Mouse (Mus musculus): ENCODE results near the gene Dohh. TPM values are rescaled to one million over a fixed set of nuclear protein-coding genes. Genes with fewer than 3 reads are reported as not detected.

Dohh gene
- polyA plus RNA-seq, 1 experiment from 2014 or later, result 101 TPM

Small RNA genes within 50 kb of the gene (microRNA-seq; reads per million reads assigned to microRNA genes)
- gene Mir1191b (1.2 reads per million), gene Mir6913 (1.5 reads per million)

Other genes with a start within 250 kb of the Dohh start
- gene Zbtb7a, start 249.2 kb upstream of the Dohh start, polyA plus RNA-seq (2016; fragmentation: Nextera tagmentation; extraction: Ambion mirVana), result 9.6 and 11.7 TPM in 2 replicates
- gene Pias4, start 216.5 kb upstream of the Dohh start, polyA plus RNA-seq (2016; fragmentation: Nextera tagmentation; extraction: Ambion mirVana), result 73.6 and 73.9 TPM in 2 replicates
- gene Eef2, start 207.8 kb upstream of the Dohh start, polyA plus RNA-seq (2016; fragmentation: Nextera tagmentation; extraction: Ambion mirVana), result 575 and 611 TPM in 2 replicates
- 46.5 and 52.0 TPM in 2 replicates for gene Dapk3, start 201.4 kb upstream of the Dohh start, polyA plus RNA-seq (2016; fragmentation: Nextera tagmentation; extraction: Ambion mirVana)
- gene 4930442H23Rik, start 200.6 kb upstream of the Dohh start, polyA plus RNA-seq (2016; fragmentation: Nextera tagmentation; extraction: Ambion mirVana), result not detected in 2 replicates
- not detected in 2 replicates for gene Nmrk2, start 182.4 kb upstream of the Dohh start, polyA plus RNA-seq (2016; fragmentation: Nextera tagmentation; extraction: Ambion mirVana)
- 0.06 TPM in 1 of 2 replicates, not detected in the other for gene Atcay, start 153.6 kb upstream of the Dohh start, polyA plus RNA-seq (2016; fragmentation: Nextera tagmentation; extraction: Ambion mirVana)
- 2.0 and 5.0 TPM in 2 replicates for gene Zfr2, start 151.3 kb upstream of the Dohh start, polyA plus RNA-seq (2016; fragmentation: Nextera tagmentation; extraction: Ambion mirVana)
- 2.1 and 3.0 TPM in 2 replicates for gene Matk, start 131.5 kb upstream of the Dohh start, polyA plus RNA-seq (2016; fragmentation: Nextera tagmentation; extraction: Ambion mirVana)
- 234 and 258 TPM in 2 replicates for gene Mrpl54, start 117.5 kb upstream of the Dohh start, polyA plus RNA-seq (2016; fragmentation: Nextera tagmentation; extraction: Ambion mirVana)
- gene Apba3, start 117.5 kb upstream of the Dohh start, polyA plus RNA-seq (2016; fragmentation: Nextera tagmentation; extraction: Ambion mirVana), result 56.5 and 57.6 TPM in 2 replicates
- gene Tjp3, start 92.8 kb upstream of the Dohh start, polyA plus RNA-seq (2016; fragmentation: Nextera tagmentation; extraction: Ambion mirVana), result 4.7 and 5.1 TPM in 2 replicates
- 67.0 and 71.3 TPM in 2 replicates for gene Pip5k1c, start 91.5 kb upstream of the Dohh start, polyA plus RNA-seq (2016; fragmentation: Nextera tagmentation; extraction: Ambion mirVana)
- 62.5 and 67.7 TPM in 2 replicates for gene Cactin, start 63.3 kb upstream of the Dohh start, polyA plus RNA-seq (2016; fragmentation: Nextera tagmentation; extraction: Ambion mirVana)
- gene Tbxa2r, start 55.7 kb upstream of the Dohh start, polyA plus RNA-seq (2016; fragmentation: Nextera tagmentation; extraction: Ambion mirVana), result 3.2 and 3.6 TPM in 2 replicates
- 0.09 TPM in 1 of 2 replicates, not detected in the other for gene Gipc3, start 41.2 kb upstream of the Dohh start, polyA plus RNA-seq (2016; fragmentation: Nextera tagmentation; extraction: Ambion mirVana)
- gene Hmg20b, start 33.9 kb upstream of the Dohh start, polyA plus RNA-seq (2016; fragmentation: Nextera tagmentation; extraction: Ambion mirVana), result 99.6 and 114 TPM in 2 replicates
- gene Mfsd12, start 26.9 kb upstream of the Dohh start, polyA plus RNA-seq (2016; fragmentation: Nextera tagmentation; extraction: Ambion mirVana), result 7.6 and 8.8 TPM in 2 replicates
- gene 4930404N11Rik, start 18.6 kb upstream of the Dohh start, polyA plus RNA-seq (2016; fragmentation: Nextera tagmentation; extraction: Ambion mirVana), result 0.24 and 0.38 TPM in 2 replicates
- gene Fzr1, start 5.9 kb upstream of the Dohh start, polyA plus RNA-seq (2016; fragmentation: Nextera tagmentation; extraction: Ambion mirVana), result 134 and 148 TPM in 2 replicates
- gene Gm48551, start within 50 bp of the Dohh start, polyA plus RNA-seq (2016; fragmentation: Nextera tagmentation; extraction: Ambion mirVana), result 3.8 and 4.2 TPM in 2 replicates
- gene Gm48552, start 4.6 kb downstream of the Dohh start, polyA plus RNA-seq (2016; fragmentation: Nextera tagmentation; extraction: Ambion mirVana), result 1.4 and 1.5 TPM in 2 replicates
- 1.9 and 2.9 TPM in 2 replicates for gene Smim24, start 8.6 kb downstream of the Dohh start, polyA plus RNA-seq (2016; fragmentation: Nextera tagmentation; extraction: Ambion mirVana)
- 9.3 and 19.8 TPM in 2 replicates for gene Nfic, start 71.2 kb downstream of the Dohh start, polyA plus RNA-seq (2016; fragmentation: Nextera tagmentation; extraction: Ambion mirVana)
- gene Celf5, start 98.3 kb downstream of the Dohh start, polyA plus RNA-seq (2016; fragmentation: Nextera tagmentation; extraction: Ambion mirVana), result 0.24 and 0.48 TPM in 2 replicates
- 100 and 102 TPM in 2 replicates for gene Ncln, start 112.0 kb downstream of the Dohh start, polyA plus RNA-seq (2016; fragmentation: Nextera tagmentation; extraction: Ambion mirVana)
- gene S1pr4, start 115.7 kb downstream of the Dohh start, polyA plus RNA-seq (2016; fragmentation: Nextera tagmentation; extraction: Ambion mirVana), result 0.34 and 0.39 TPM in 2 replicates
- gene Gna15, start 139.8 kb downstream of the Dohh start, polyA plus RNA-seq (2016; fragmentation: Nextera tagmentation; extraction: Ambion mirVana), result 0.80 and 2.0 TPM in 2 replicates
- gene Gna11, start 160.8 kb downstream of the Dohh start, polyA plus RNA-seq (2016; fragmentation: Nextera tagmentation; extraction: Ambion mirVana), result 88.5 and 91.5 TPM in 2 replicates
- gene Aes, start 175.1 kb downstream of the Dohh start, polyA plus RNA-seq (2016; fragmentation: Nextera tagmentation; extraction: Ambion mirVana), result 337 and 432 TPM in 2 replicates
- 17.1 and 28.2 TPM in 2 replicates for gene Tle2, start 190.1 kb downstream of the Dohh start, polyA plus RNA-seq (2016; fragmentation: Nextera tagmentation; extraction: Ambion mirVana)
- gene Tle6, start 216.6 kb downstream of the Dohh start, polyA plus RNA-seq (2016; fragmentation: Nextera tagmentation; extraction: Ambion mirVana), result 12.6 and 15.5 TPM in 2 replicates
- 1.4 TPM in 2 replicates for gene BC025920, start 221.8 kb downstream of the Dohh start, polyA plus RNA-seq (2016; fragmentation: Nextera tagmentation; extraction: Ambion mirVana)
- gene Sirt6, start 243.4 kb downstream of the Dohh start, polyA plus RNA-seq (2016; fragmentation: Nextera tagmentation; extraction: Ambion mirVana), result 53.3 and 58.5 TPM in 2 replicates
- gene Ankrd24, start 244.1 kb downstream of the Dohh start, polyA plus RNA-seq (2016; fragmentation: Nextera tagmentation; extraction: Ambion mirVana), result 8.0 and 8.6 TPM in 2 replicates